Mouse (Mus musculus) CH12.LX (cell line): ENCODE data around the gene Il2ra. TPM values are rescaled to one million over a fixed set of nuclear protein-coding genes. Genes with fewer than 3 reads are reported as not detected.

Experiments used
- DNase-seq: peaks from one replicate; pipeline ENCODE4 v3.0.0-alpha.2; 2013; ENCODE audit errors: extremely low read depth
- H3K27ac ChIP-seq: 2 replicates; pipeline ENCODE4 v1.5.1; 2012; ENCODE audit warnings: low read depth, mild to moderate bottlenecking, control low read depth, moderate library complexity; ENCODE audit not compliant: insufficient read depth
- H3K27me3 ChIP-seq: replicated peaks from 2 replicates; pipeline ENCODE3; 2012; ENCODE audit warnings: inconsistent platforms
- H3K36me3 ChIP-seq, 2 experiments: replicated peaks in 1 of 2; 2 replicates each; pipeline versions ENCODE3 to v1.6.1; 2012; ENCODE audit warnings: inconsistent platforms in 1 of 2, low read length in 1 of 2, mild to moderate bottlenecking in 1 of 2, mixed read lengths in 1 of 2, moderate library complexity in 1 of 2; ENCODE audit not compliant: control insufficient read depth in 1 of 2, insufficient read depth in 1 of 2
- H3K4me1 ChIP-seq, 2 experiments: 2 replicates each; pipeline ENCODE4 v1.6.1; 2012; ENCODE audit warnings: inconsistent platforms in 1 of 2, moderate library complexity in 1 of 2; ENCODE audit not compliant: insufficient read depth in 2 of 2, control insufficient read depth in 1 of 2
- H3K4me2 ChIP-seq: 2 replicates; pipeline ENCODE4 v1.6.1; 2012; ENCODE audit warnings: low read depth, mild to moderate bottlenecking, control low read depth; ENCODE audit not compliant: poor library complexity, insufficient read depth, severe bottlenecking
- H3K4me3 ChIP-seq, 3 experiments: fragments of 150-350 bp in 1 of 3; sonication (generic) in 1 of 3; replicated peaks in 1 of 3; 2 replicates each; pipeline versions ENCODE3 to v1.5.1; 2011 to 2012; ENCODE audit warnings: low read depth in 2 of 3, low read length in 2 of 3, mild to moderate bottlenecking in 2 of 3, moderate library complexity in 2 of 3, control low read depth in 1 of 3, improper control_type of control experiment in 1 of 3, inconsistent platforms in 1 of 3, mixed read lengths in 1 of 3; ENCODE audit not compliant: poor library complexity in 1 of 3
- H3K79me2 ChIP-seq: replicated peaks from 2 replicates; pipeline ENCODE4 v1.6.1; 2012; ENCODE audit warnings: mild to moderate bottlenecking, moderate library complexity; ENCODE audit not compliant: control insufficient read depth, poor library complexity, insufficient read depth, severe bottlenecking; ENCODE audit errors: extremely low read depth
- H3K9ac ChIP-seq: 2 replicates; pipeline ENCODE4 v1.6.1; 2012; ENCODE audit warnings: low read depth, mild to moderate bottlenecking, control low read depth, moderate library complexity; ENCODE audit not compliant: insufficient read depth
- H3K9me3 ChIP-seq: replicated peaks from 2 replicates; pipeline ENCODE3; 2012; ENCODE audit warnings: low read length, inconsistent platforms, mixed read lengths
- BHLHE40 ChIP-seq: IDR thresholded peaks from 2 replicates; pipeline ENCODE4 v1.6.1; 2011; ENCODE audit warnings: mild to moderate bottlenecking, low read depth, low read length, improper control_type of control experiment
- CTCF ChIP-seq, 2 experiments: IDR thresholded peaks in 1 of 2; conservative IDR thresholded peaks in 1 of 2; 2 replicates each; pipeline ENCODE4 v1.5.1; 2011 to 2012; ENCODE audit warnings: low read depth in 2 of 2, low read length in 2 of 2, improper control_type of control experiment in 1 of 2, inconsistent platforms in 1 of 2, mild to moderate bottlenecking in 1 of 2, moderate library complexity in 1 of 2
- EP300 ChIP-seq: IDR thresholded peaks from 2 replicates; pipeline ENCODE4 v1.6.1; 2011; ENCODE audit warnings: low read length, improper control_type of control experiment
- GABPA ChIP-seq: IDR thresholded peaks from 2 replicates; pipeline ENCODE4 v1.6.1; 2012; ENCODE audit warnings: low read depth, low read length, improper control_type of control experiment, inconsistent platforms; ENCODE audit not compliant: insufficient replicate concordance
- IRF4 ChIP-seq: IDR thresholded peaks from 2 replicates; pipeline ENCODE4 v1.6.1; 2014; ENCODE audit warnings: low read depth, mild to moderate bottlenecking, inconsistent platforms, low read length, improper control_type of control experiment
- JUN ChIP-seq: IDR thresholded peaks from 2 replicates; pipeline ENCODE4 v1.6.1; 2011; ENCODE audit warnings: low read depth, mild to moderate bottlenecking, low read length, improper control_type of control experiment, moderate library complexity; ENCODE audit not compliant: insufficient read depth
- JUND ChIP-seq: conservative IDR thresholded peaks from 2 replicates; pipeline ENCODE4 v1.6.1; 2011; ENCODE audit warnings: low read depth, low read length, improper control_type of control experiment
- KAT2A ChIP-seq: IDR thresholded peaks from 2 replicates; pipeline ENCODE4 v1.6.1; 2012; ENCODE audit warnings: low read length, improper control_type of control experiment, inconsistent platforms; ENCODE audit not compliant: insufficient replicate concordance
- MAZ ChIP-seq: IDR thresholded peaks from 2 replicates; pipeline ENCODE4 v1.6.1; 2012; ENCODE audit warnings: low read depth, mild to moderate bottlenecking, inconsistent platforms, low read length, improper control_type of control experiment, moderate library complexity
- MXI1 ChIP-seq: IDR thresholded peaks from 2 replicates; pipeline ENCODE4 v1.6.1; 2011; ENCODE audit warnings: mild to moderate bottlenecking, low read depth, low read length, improper control_type of control experiment
- MYC ChIP-seq: IDR thresholded peaks from 2 replicates; pipeline ENCODE4 v1.6.1; 2011; ENCODE audit warnings: low read depth, mild to moderate bottlenecking, improper control_type of control experiment, low read length
- PAX5 ChIP-seq: IDR thresholded peaks from 2 replicates; pipeline ENCODE4 v1.6.1; 2012; ENCODE audit warnings: low read length, inconsistent platforms, mixed read lengths
- RCOR1 ChIP-seq: conservative IDR thresholded peaks from 2 replicates; pipeline ENCODE4 v1.6.1; 2012; ENCODE audit warnings: low read depth, mild to moderate bottlenecking, inconsistent platforms, low read length, improper control_type of control experiment
- SIN3A ChIP-seq: IDR thresholded peaks from 2 replicates; pipeline ENCODE4 v1.6.1; 2012; ENCODE audit warnings: low read length, improper control_type of control experiment, inconsistent platforms
- TCF12 ChIP-seq: IDR thresholded peaks from 2 replicates; pipeline ENCODE4 v1.6.1; 2014; ENCODE audit warnings: low read depth, mild to moderate bottlenecking, inconsistent platforms, low read length, improper control_type of control experiment
- UBTF ChIP-seq: IDR thresholded peaks from 2 replicates; pipeline ENCODE4 v1.6.1; 2012; ENCODE audit warnings: low read depth, mild to moderate bottlenecking, inconsistent platforms, low read length, improper control_type of control experiment, moderate library complexity
- ZC3H11A ChIP-seq: IDR thresholded peaks from 2 replicates; pipeline ENCODE4 v1.6.1; 2012; ENCODE audit warnings: low read depth, mild to moderate bottlenecking, inconsistent platforms, low read length, improper control_type of control experiment
- ZKSCAN1 ChIP-seq: IDR thresholded peaks from 2 replicates; pipeline ENCODE4 v1.6.1; 2012; ENCODE audit warnings: low read depth, inconsistent platforms, low read length, improper control_type of control experiment, borderline replicate concordance
- dilution Hi-C: fragments of 300-500 bp; cut with MboI; formaldehyde crosslinking; loops from 2 replicates; pipeline ENCODE4 v1.14.3; 2020; ENCODE audit warnings: low sequenced_read_pairs; ENCODE audit not compliant: extremely low pct_unique_long_range_greater_than_20kb, extremely low pct_ligation_motif_present
- in situ Hi-C: fragments of 300-500 bp; cut with MboI; formaldehyde crosslinking; loops from 3 replicates; pipeline ENCODE4 v1.14.3; 2019; ENCODE audit warnings: low sequenced_read_pairs, low pct_ligation_motif_present, low pct_unique_long_range_greater_than_20kb, mixed read lengths
- polyA plus RNA-seq: library from polyadenylated mRNA; unstranded; fragments of >175 nt; gene quantifications from 2 replicates; pipeline ENCODE4 v1.2.1, GENCODE M21; 2012; ENCODE audit warnings: low read depth; ENCODE audit not compliant: insufficient read length
- total RNA-seq, 2 experiments: library from RNA; depleted of rRNA; stranded (reverse); fragments of 300-350 nt in 1 of 2; fragments of >200 nt in 1 of 2; gene quantifications; 2 replicates each; pipeline ENCODE4 v1.2.3; 2012 to 2014

Il2ra gene
- total and polyA plus RNA-seq, 3 experiments = 6.0 to 8.8 (median 6.3) TPM

GRCm38 (mm10) chr2:11635471-11636137 lies 7.0 kb upstream of the Il2ra start:
- DNase-seq = no peak
- dilution Hi-C loops = no loop called here
- H3K4me2 ChIP-seq = peak overlapping the region; percentile 91

GRCm38 (mm10) chr2:11636138-11636480 lies 6.5 kb upstream of the Il2ra start:
- H3K9ac ChIP-seq = peak overlapping the region; percentile 85
- H3K4me3 ChIP-seq = peak overlapping the region in 1 of 3 experiments; percentile 22
- no peaks in the 10 kb centered on the region for H3K36me3 ChIP-seq
- H3K9me3 ChIP-seq = peaks cover 6% of the 10 kb centered on the region
- no peaks in the 10 kb centered on the region for H3K79me2 ChIP-seq
- peak overlapping the region; percentile 97 for H3K27ac ChIP-seq
- dilution Hi-C loops = no loop called here
- peak; percentile 48 for DNase-seq
- peaks cover 26 to 38% of the 10 kb centered on the region in 2 experiments for H3K4me1 ChIP-seq
- TF ChIP-seq UBTF (no peak), TCF12 (peak; percentile 69), IRF4 (0 out of 2 replicates have a peak, but pooled peaks have one; percentile 1), EP300 (peak; percentile 68), JUND (0 out of 2 replicates have a peak, but pooled peaks have one; percentile 0)
- TF ChIP-seq, all 38 proteins: peak for 4
- in situ Hi-C loops = no loop called here
- Histone ChIP-seq H3K27me3 (no peaks in the 10 kb centered on the region), H3K4me2 (peak overlapping the region; percentile 91)

More at GRCm38 (mm10) chr2:11635471-11636137, 7.0 kb upstream of the Il2ra start:
- H3K36me3 ChIP-seq = no peaks in the 10 kb centered on the region
- H3K79me2 ChIP-seq = no peaks in the 10 kb centered on the region
- in situ Hi-C loops = no loop called here
- peaks cover 6% of the 10 kb centered on the region for H3K9me3 ChIP-seq
- H3K4me1 ChIP-seq = peaks cover 21 to 33% of the 10 kb centered on the region in 2 experiments
- H3K27ac ChIP-seq = peak overlapping the region; percentile 97
- peak overlapping the region in 1 of 3 experiments; percentile 50 for H3K4me3 ChIP-seq
- peak overlapping the region; percentile 85; the same call in 1 of the 2 replicates for H3K9ac ChIP-seq
- TF ChIP-seq MXI1 (0 out of 2 replicates have a peak, but pooled peaks have one; percentile 20), EP300 (no peak), KAT2A (no peak), JUND (0 out of 2 replicates have a peak, but pooled peaks have one; percentile 16), GABPA (no peak), CTCF (conservative IDR thresholded peaks at IDR 0.05 in 1 of 2, IDR thresholded peaks at IDR 0.05 in 1 of 2; ENCODE audit: low read depth in 2 of 2, low read length in 2 of 2) (no peak), PAX5 (no peak), RCOR1 (no peak), ZKSCAN1 (no peak), MAZ (no peak), TCF12 (no peak), JUN (no peak), BHLHE40 (peak; percentile 25; the same call in 1 of the 2 replicates), SIN3A (no peak; the same call in 1 of the 2 replicates), MYC (0 out of 2 replicates have a peak, but pooled peaks have one; percentile 34), ZC3H11A (no peak)
- H3K27me3 ChIP-seq = no peaks in the 10 kb centered on the region
